Mouse (Mus musculus) brown adipose tissue, adult 24 weeks (tissue): ENCODE measurements around the gene Pcca. TPM values are rescaled to one million over a fixed set of nuclear protein-coding genes. Genes with fewer than 3 reads are reported as not detected.

Source experiments
- H3K27ac ChIP-seq: fragments of 200-500 bp; replicated peaks from 2 replicates; pipeline ENCODE4 v1.5.1; 2012; ENCODE audit warnings: low read depth, mild to moderate bottlenecking, low read length
- H3K4me1 ChIP-seq: fragments of 200-500 bp; 2 replicates; pipeline ENCODE4 v1.6.1; 2012; ENCODE audit warnings: low read length, mixed read lengths; ENCODE audit not compliant: control insufficient read depth, insufficient read depth, insufficient read length
- H3K4me3 ChIP-seq: fragments of 200-500 bp; 2 replicates; pipeline ENCODE4 v1.5.1; 2012; ENCODE audit warnings: low read depth, mild to moderate bottlenecking, low read length, moderate library complexity; ENCODE audit not compliant: insufficient read depth
- polyA plus RNA-seq: library from polyadenylated mRNA; stranded (reverse); fragments of >200 nt; gene quantifications from 2 replicates; pipeline ENCODE4 v1.2.4, GENCODE M21; 2012; ENCODE audit not compliant: missing spikeins, insufficient read depth, insufficient read length

Pcca gene
- polyA plus RNA-seq, 1 experiment = 349 TPM

- Histone ChIP-seq H3K27ac (no peak overlapping the region), H3K4me3 (no peak overlapping the region), H3K4me1 (no peaks in the 10 kb centered on the region)
These were observed 195.4 kb downstream of the Pcca start for GRCm38 (mm10) chr14:122729431-122730073.

- H3K4me1 ChIP-seq = no peaks in the 10 kb centered on the region
- H3K4me3 ChIP-seq = no peak overlapping the region
- H3K27ac ChIP-seq = no peak overlapping the region
These were observed 196.9 kb downstream of the Pcca start for GRCm38 (mm10) chr14:122730921-122731551.

GRCm38 (mm10) chr14:122736806-122737205 lies 202.7 kb downstream of the Pcca start:
- H3K4me1 ChIP-seq = no peaks in the 10 kb centered on the region

GRCm38 (mm10) chr14:122747860-122748842 lies 214.0 kb downstream of the Pcca start:
- Histone ChIP-seq H3K4me1 (no peaks in the 10 kb centered on the region), H3K4me3 (no peak overlapping the region), H3K27ac (no peak overlapping the region)

More at GRCm38 (mm10) chr14:122736806-122737205, 202.7 kb downstream of the Pcca start:
- Histone ChIP-seq H3K4me3 (no peak overlapping the region), H3K27ac (no peak overlapping the region)

- Histone ChIP-seq H3K27ac (no peak overlapping the region), H3K4me1 (no peaks in the 10 kb centered on the region), H3K4me3 (no peak overlapping the region)
These were observed 217.4 kb downstream of the Pcca start for GRCm38 (mm10) chr14:122751552-122751951.

- no peaks in the 10 kb centered on the region for H3K4me1 ChIP-seq
- no peak overlapping the region for H3K27ac ChIP-seq
- no peak overlapping the region for H3K4me3 ChIP-seq
These were observed 219.2 kb downstream of the Pcca start for GRCm38 (mm10) chr14:122753278-122753677.

DNA sequence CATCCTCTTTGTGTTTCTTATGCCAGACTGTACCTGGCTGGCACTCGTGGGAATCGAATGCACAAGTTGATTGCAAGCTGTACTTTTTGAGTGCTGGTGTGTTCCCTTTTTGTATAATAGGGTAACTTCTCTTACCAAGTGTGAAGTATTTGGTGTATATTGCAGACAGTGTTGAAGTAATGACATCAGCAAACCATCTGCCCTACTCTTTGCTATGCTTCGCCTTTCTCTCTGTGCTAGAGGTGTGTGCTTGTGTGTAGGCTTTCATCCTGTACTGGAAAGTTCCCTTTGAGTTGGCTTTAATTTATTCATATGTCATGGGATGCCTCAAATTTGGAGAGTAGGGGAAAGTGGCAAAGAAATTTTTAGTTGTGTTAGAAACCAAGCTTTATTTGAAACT lies 220.2 kb downstream of the Pcca start:
- H3K27ac ChIP-seq = no peak overlapping the region
- H3K4me3 ChIP-seq = no peak overlapping the region
- H3K4me1 ChIP-seq = no peaks in the 10 kb centered on the region

GRCm38 (mm10) chr14:122755559-122755958 lies 221.4 kb downstream of the Pcca start:
- Histone ChIP-seq H3K4me1 (no peaks in the 10 kb centered on the region), H3K27ac (no peak overlapping the region), H3K4me3 (no peak overlapping the region)

DNA sequence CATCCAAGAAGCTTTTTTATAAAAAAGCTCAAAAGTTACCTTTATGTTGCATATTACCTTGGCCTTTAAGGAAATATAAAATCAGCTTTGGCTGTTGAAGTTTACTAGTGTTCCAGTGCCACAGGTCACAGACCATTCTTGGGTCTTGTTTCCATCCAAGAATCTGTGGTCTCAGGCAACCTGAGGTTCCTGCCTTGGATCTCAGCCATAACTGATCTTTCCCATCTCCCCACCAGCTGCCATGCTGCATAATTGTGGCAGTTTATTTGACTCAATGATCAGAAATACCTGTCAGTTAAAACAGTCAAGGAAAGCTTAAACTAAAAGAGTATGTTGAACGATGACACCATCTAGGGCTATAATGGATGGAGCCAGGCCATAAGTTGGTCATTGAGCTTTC lies 222.5 kb downstream of the Pcca start:
- no peak overlapping the region for H3K4me3 ChIP-seq
- no peak overlapping the region for H3K27ac ChIP-seq
- no peaks in the 10 kb centered on the region for H3K4me1 ChIP-seq

GRCm38 (mm10) chr14:122759890-122760289 lies 225.8 kb downstream of the Pcca start:
- no peaks in the 10 kb centered on the region for H3K4me1 ChIP-seq
- no peak overlapping the region for H3K4me3 ChIP-seq
- no peak overlapping the region for H3K27ac ChIP-seq

DNA sequence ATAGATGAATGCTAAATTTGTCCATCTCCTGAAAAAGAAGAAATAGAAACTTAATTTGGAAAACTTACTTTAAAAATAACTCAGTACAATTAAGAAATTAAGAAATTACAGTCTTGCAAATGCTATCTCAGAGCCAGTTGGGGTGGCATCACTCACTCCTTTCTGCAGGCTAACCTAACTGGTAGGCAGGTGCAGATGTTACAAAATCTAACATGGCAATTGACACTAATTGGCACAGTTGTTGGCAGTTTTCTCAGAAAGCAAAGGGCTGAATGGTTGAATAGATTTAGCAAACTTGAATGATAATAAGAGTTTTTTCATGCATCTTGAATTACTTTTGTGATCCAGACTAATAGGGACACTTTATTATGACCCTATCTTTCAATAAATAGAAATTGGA lies 226.7 kb downstream of the Pcca start:
- Histone ChIP-seq H3K4me3 (no peak overlapping the region), H3K4me1 (no peaks in the 10 kb centered on the region), H3K27ac (no peak overlapping the region)

DNA sequence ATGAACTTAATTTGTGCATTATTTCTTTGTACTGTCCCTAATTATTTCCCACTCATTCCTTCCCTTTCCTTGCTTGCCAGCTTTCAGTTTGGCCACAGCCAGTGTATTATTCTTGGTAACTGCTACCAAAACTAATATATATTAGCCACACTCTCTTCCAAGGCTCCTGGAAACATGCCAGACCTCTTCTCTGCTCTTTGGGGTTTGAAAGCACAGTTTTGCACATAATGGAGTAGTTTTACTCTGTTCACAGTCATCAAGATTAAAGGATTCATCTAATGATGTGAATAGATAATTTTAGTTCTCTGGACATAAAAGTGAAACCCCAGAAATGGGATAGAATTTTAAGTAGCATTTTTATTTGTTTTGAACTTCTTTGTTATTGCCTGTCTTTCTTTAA lies 228.5 kb downstream of the Pcca start:
- H3K4me3 ChIP-seq = no peak overlapping the region
- H3K27ac ChIP-seq = no peak overlapping the region
- no peaks in the 10 kb centered on the region for H3K4me1 ChIP-seq

- H3K4me3 ChIP-seq = no peak overlapping the region
- no peaks in the 10 kb centered on the region for H3K4me1 ChIP-seq
- no peak overlapping the region for H3K27ac ChIP-seq
These were observed 231.8 kb downstream of the Pcca start for GRCm38 (mm10) chr14:122765951-122766350.

GRCm38 (mm10) chr14:122766448-122766847 lies 232.3 kb downstream of the Pcca start:
- no peak overlapping the region for H3K27ac ChIP-seq
- no peaks in the 10 kb centered on the region for H3K4me1 ChIP-seq
- H3K4me3 ChIP-seq = no peak overlapping the region

GRCm38 (mm10) chr14:122784701-122785100 lies 250.6 kb downstream of the Pcca start:
- no peak overlapping the region for H3K27ac ChIP-seq
- no peak overlapping the region for H3K4me3 ChIP-seq
- H3K4me1 ChIP-seq = no peaks in the 10 kb centered on the region
